Mouse (Mus musculus) liver, postnatal 0 days (tissue): ENCODE measurements around the gene Gabrb1. TPM values are rescaled to one million over a fixed set of nuclear protein-coding genes. Genes with fewer than 3 reads are reported as not detected.

Experiments used
- ATAC-seq: fragments of 200-750 bp; cut with Nextera tagmentation; 2 replicates; pipeline ENCODE4 v1.8.0; 2017; ENCODE audit warnings: mild to moderate bottlenecking, moderate library complexity
- DNase-seq: peaks from one replicate; pipeline ENCODE4 v3.0.0-alpha.2; 2016
- H3K27ac ChIP-seq: fragments of 300-500 bp; sonication (generic); 2 replicates; pipeline ENCODE4 v1.5.1; 2014; ENCODE audit warnings: antibody characterized with exemption, moderate library complexity, mild to moderate bottlenecking, low read depth
- H3K27me3 ChIP-seq: fragments of 300-500 bp; sonication (generic); 2 replicates; pipeline ENCODE4 v1.6.1; 2014; ENCODE audit warnings: low read length, control low read depth, mixed read lengths; ENCODE audit not compliant: insufficient read depth
- H3K36me3 ChIP-seq: fragments of 300-500 bp; sonication (generic); replicated peaks from 2 replicates; pipeline ENCODE4 v1.6.1; 2014; ENCODE audit warnings: mild to moderate bottlenecking, control low read depth, low read length, moderate library complexity, mixed read lengths; ENCODE audit not compliant: insufficient read depth
- H3K4me1 ChIP-seq: fragments of 300-500 bp; sonication (generic); 2 replicates; pipeline ENCODE4 v1.6.1; 2014; ENCODE audit warnings: antibody characterized with exemption, mild to moderate bottlenecking, control low read depth; ENCODE audit not compliant: insufficient read depth
- H3K4me2 ChIP-seq: fragments of 300-500 bp; sonication (generic); 2 replicates; pipeline ENCODE4 v1.6.1; 2014; ENCODE audit warnings: low read depth, mild to moderate bottlenecking, low read length, moderate library complexity, mixed read lengths
- H3K4me3 ChIP-seq: fragments of 300-500 bp; sonication (generic); 2 replicates; pipeline ENCODE4 v1.5.1; 2014; ENCODE audit warnings: low read depth, low read length
- H3K9ac ChIP-seq: fragments of 300-500 bp; sonication (generic); replicated peaks from 2 replicates; pipeline ENCODE4 v1.6.1; 2014; ENCODE audit warnings: mild to moderate bottlenecking, moderate library complexity
- H3K9me3 ChIP-seq: fragments of 300-500 bp; sonication (generic); 2 replicates; pipeline ENCODE4 v1.6.1; 2016; ENCODE audit warnings: mild to moderate bottlenecking, control low read depth, low read length, mixed read lengths
- CTCF ChIP-seq: sonication (generic); IDR thresholded peaks from 2 replicates; pipeline ENCODE4 v1.5.1; 2016; ENCODE audit warnings: antibody characterized with exemption, low read depth
- EP300 ChIP-seq: IDR thresholded peaks from 2 replicates; pipeline ENCODE4 v1.6.1; 2016; ENCODE audit warnings: antibody characterized with exemption, low read depth, mild to moderate bottlenecking
- WGBS: fragments of 180-500 bp; shearing (Covaris S2); extraction: QIAGEN DNeasy Blood & Tissue Kit; methylation state at CpG from one replicate; pipeline ENCODE4 v1.1.7; 2014; ENCODE audit not compliant: insufficient replicate concordance; 5-methylcytosine and 5-hydroxymethylcytosine counted together
- polyA plus RNA-seq: library from polyadenylated mRNA; unstranded; fragments of >200 nt; fragmentation: Nextera tagmentation; extraction: Ambion mirVana; gene quantifications from 2 replicates; pipeline ENCODE4 v1.2.1, GENCODE M21; 2015

The Gabrb1 gene
- polyA plus RNA-seq, 1 experiment from 2014 or later = not detected

GRCm38 (mm10) chr5:72158667-72159066 is 500.8 kb downstream of the Gabrb1 start:
- Histone ChIP-seq H3K4me1 (peaks cover 7% of the 10 kb centered on the region; the same call in 1 of the 2 replicates), H3K4me3 (no peak overlapping the region), H3K4me2 (no peak overlapping the region), H3K27ac (no peak overlapping the region), H3K9me3 (no peaks in the 10 kb centered on the region), H3K27me3 (no peaks in the 10 kb centered on the region), H3K36me3 (peaks cover 38% of the 10 kb centered on the region), H3K9ac (no peak overlapping the region)
- 86% methylated on average over 12 of the region's 12 CpGs for WGBS
- ATAC-seq (no peak), DNase-seq (no peak)
- no peak for TF ChIP-seq EP300

DNA sequence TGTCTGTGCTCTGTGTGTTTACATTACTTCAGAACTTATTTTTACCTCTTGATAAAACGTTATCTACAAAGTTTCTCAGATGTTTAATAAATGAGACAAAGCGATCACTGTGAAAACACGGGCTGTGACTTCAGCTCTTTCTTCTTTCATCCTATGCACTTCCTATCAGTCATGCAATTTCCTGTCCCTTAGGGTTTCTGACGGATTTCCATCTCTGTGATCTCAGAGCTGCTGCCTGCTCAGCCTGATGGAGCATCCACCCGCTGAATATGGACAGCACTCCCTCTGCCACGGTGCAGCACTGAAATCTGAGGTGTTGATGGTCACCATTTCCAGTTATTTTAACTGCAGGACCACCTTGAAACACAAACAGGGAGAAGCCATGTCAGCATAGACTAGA is 501.6 kb downstream of the Gabrb1 start:
- Histone ChIP-seq H3K4me2 (no peak overlapping the region), H3K9ac (no peak overlapping the region), H3K9me3 (no peaks in the 10 kb centered on the region), H3K36me3 (peaks cover 38% of the 10 kb centered on the region), H3K27ac (no peak overlapping the region), H3K27me3 (no peaks in the 10 kb centered on the region), H3K4me1 (peaks cover 7% of the 10 kb centered on the region; the same call in 1 of the 2 replicates), H3K4me3 (no peak overlapping the region)
- no peak for TF ChIP-seq CTCF
- TF ChIP-seq EP300 = no peak
- ATAC-seq = no peak
- no peak for DNase-seq
- WGBS = 42% methylated on average over 6 of the region's 6 CpGs

GRCm38 (mm10) chr5:72160781-72161485 is 503.0 kb downstream of the Gabrb1 start:
- H3K9ac ChIP-seq = no peak overlapping the region
- H3K36me3 ChIP-seq = peaks cover 42% of the 10 kb centered on the region
- 0 out of 2 replicates have a peak overlapping the region, but pooled peaks have one; percentile 39 for H3K4me2 ChIP-seq
- H3K27me3 ChIP-seq = no peaks in the 10 kb centered on the region
- ATAC-seq (no peak), DNase-seq (no peak)
- H3K9me3 ChIP-seq = no peaks in the 10 kb centered on the region
- no peak overlapping the region for H3K4me3 ChIP-seq
- TF ChIP-seq CTCF = no peak
- no peak for TF ChIP-seq EP300
- 66% methylated on average over 11 of the region's 11 CpGs for WGBS
- H3K27ac ChIP-seq = no peak overlapping the region
- H3K4me1 ChIP-seq = peaks cover 9% of the 10 kb centered on the region

- H3K4me1 ChIP-seq = peaks cover 24% of the 10 kb centered on the region
- no peaks in the 10 kb centered on the region for H3K27me3 ChIP-seq
These were observed 504.9 kb downstream of the Gabrb1 start for GRCm38 (mm10) chr5:72162855-72163254.

GRCm38 (mm10) chr5:72164386-72164785 is 506.5 kb downstream of the Gabrb1 start:
- H3K4me2 ChIP-seq = no peak overlapping the region
- 62% methylated on average over 7 of the region's 7 CpGs for WGBS
- H3K36me3 ChIP-seq = peaks cover 33% of the 10 kb centered on the region
- no peaks in the 10 kb centered on the region for H3K9me3 ChIP-seq
- no peak overlapping the region for H3K9ac ChIP-seq
- H3K4me3 ChIP-seq = no peak overlapping the region
- no peak for ATAC-seq
- no peaks in the 10 kb centered on the region for H3K27me3 ChIP-seq
- DNase-seq = no peak
- H3K4me1 ChIP-seq = peaks cover 27% of the 10 kb centered on the region
- H3K27ac ChIP-seq = no peak overlapping the region
- TF ChIP-seq EP300 (no peak), CTCF (0 out of 2 replicates have a peak, but pooled peaks have one; percentile 14)

More at GRCm38 (mm10) chr5:72162855-72163254, 504.9 kb downstream of the Gabrb1 start:
- DNase-seq (no peak), ATAC-seq (no peak)
- Histone ChIP-seq H3K9ac (no peak overlapping the region), H3K36me3 (peaks cover 39% of the 10 kb centered on the region), H3K4me2 (peak overlapping the region; percentile 28; the same call in 1 of the 2 replicates), H3K9me3 (no peaks in the 10 kb centered on the region), H3K4me3 (no peak overlapping the region), H3K27ac (0 out of 2 replicates have a peak overlapping the region, but pooled peaks have one; percentile 18)
- TF ChIP-seq EP300 (no peak), CTCF (no peak)
- WGBS = 48% methylated on average over 5 of the region's 5 CpGs

- Histone ChIP-seq H3K36me3 (peaks cover 7% of the 10 kb centered on the region; the same call in 1 of the 2 replicates), H3K27me3 (no peaks in the 10 kb centered on the region), H3K4me2 (peak within 1 kb of the TSS; percentile 89), H3K4me3 (peak within 1 kb of the TSS; percentile 97), H3K4me1 (peaks cover 20% of the 10 kb centered on the region), H3K9ac (peak within 1 kb of the TSS; percentile 91), H3K9me3 (no peaks in the 10 kb centered on the region), H3K27ac (peak within 1 kb of the TSS; percentile 81)
- TF ChIP-seq CTCF = no peak
- TF ChIP-seq EP300 = peak; percentile 57
- peak; percentile 91 for ATAC-seq
- WGBS = under 1% methylated on average over 38 of the region's 38 CpGs
- peak; percentile 97 for DNase-seq
These were observed 509.8 kb downstream of the Gabrb1 start, which contains the start of gene Commd8 for GRCm38 (mm10) chr5:72167594-72168284. Commd8 (minus strand) TSS chr5:72168189.
